Comparison of ENCODE assay signal across 18 mouse cellular contexts in the genomic region with DNA sequence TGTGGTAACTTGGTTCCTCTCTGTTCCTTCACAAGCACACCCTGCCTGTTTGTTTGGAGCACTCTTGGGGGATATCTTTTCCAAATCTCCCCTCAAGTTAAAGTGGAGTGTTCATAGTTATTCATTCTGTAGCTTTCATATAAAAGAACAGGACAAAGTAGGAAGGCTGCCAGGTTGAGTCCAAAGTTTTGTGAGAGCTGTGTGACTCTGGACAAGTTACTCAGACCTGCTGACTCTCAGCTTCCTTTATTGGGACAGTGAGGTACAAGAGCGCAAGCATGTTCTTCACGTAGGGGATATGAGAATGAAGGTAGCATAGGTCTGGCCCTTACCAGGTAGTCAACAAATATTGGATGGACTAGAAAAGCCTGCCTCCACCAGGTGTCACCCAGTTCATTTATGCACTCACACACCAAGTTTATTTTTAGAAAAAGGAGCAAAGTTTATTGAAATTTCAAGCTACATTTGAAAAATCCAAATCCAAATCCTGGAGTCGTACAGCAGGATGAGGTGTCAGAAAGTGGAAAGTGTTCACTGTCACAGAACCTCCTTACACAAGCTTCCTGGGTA.
DNase-seq lines count a peak whose midpoint lies in the region; ATAC-seq and TF ChIP-seq lines count a peak whose summit lies in the region.
"Had no signal": no experiment of that assay in that cellular context is flagged by ENCODE, and none has a peak within 500 bp of the region (broad histone marks: within the 10 kb centered on the region; RNA-seq: fewer than 3 reads in every experiment).

No protein-coding gene starts in this region.

- no peaks in the 10 kb centered on the region for H3K36me3 ChIP-seq in heart, embryonic 16.5 days (ENCODE audit: control insufficient read depth, insufficient read depth)
- H3K36me3 ChIP-seq in lung, embryonic 16.5 days (ENCODE audit: control insufficient read depth, insufficient read depth, low read length) = no peaks in the 10 kb centered on the region; the same call in 1 of the 2 replicates
- H3K36me3 ChIP-seq in small intestine, adult 2 months (ENCODE audit: control insufficient read depth, insufficient read depth, low read length) = peaks cover 11% of the 10 kb centered on the region
- H3K36me3 ChIP-seq in hindbrain, embryonic 13.5 days = no peaks in the 10 kb centered on the region

- no peaks in the 10 kb centered on the region for H3K9me3 ChIP-seq in heart, embryonic 16.5 days (replicated peaks; ENCODE audit: control insufficient read depth, low read length)
- H3K9me3 ChIP-seq in lung, embryonic 16.5 days (ENCODE audit: control insufficient read depth, low read length) = no peaks in the 10 kb centered on the region
- H3K9me3 ChIP-seq in hindbrain, embryonic 13.5 days = no peaks in the 10 kb centered on the region
- H3K9me3 ChIP-seq: embryonic facial prominence, embryonic 10.5 days; limb, embryonic 15.5 days had no signal

- TF ChIP-seq CTCF in small intestine, adult 2 months (IDR thresholded peaks at IDR 0.05; ENCODE audit: extremely low read depth, insufficient read length, insufficient replicate concordance, low read depth, low read length) = no peak

- H3K27ac ChIP-seq in heart, embryonic 16.5 days (ENCODE audit: low read length) = peak overlapping the region; percentile 59
- H3K27ac ChIP-seq in lung, embryonic 16.5 days (ENCODE audit: low read length) = peak overlapping the region; percentile 26; the same call in 1 of the 2 replicates
- H3K27ac ChIP-seq in brown adipose tissue, adult 24 weeks (replicated peaks; ENCODE audit: low read depth, low read length) = peak overlapping the region; percentile 18; the same call in 1 of the 2 replicates
- H3K27ac ChIP-seq in small intestine, adult 2 months (ENCODE audit: insufficient read depth, low read depth, low read length) = peak overlapping the region; percentile 86
- no peak overlapping the region for H3K27ac ChIP-seq in hindbrain, embryonic 13.5 days
- H3K27ac ChIP-seq: embryonic facial prominence, embryonic 10.5 days; hindbrain, postnatal 0 days; limb, embryonic 15.5 days had no signal

- WGBS in heart, embryonic 16.5 days = 61% methylated on average over 3 of the region's 3 CpGs
- 67% methylated on average over 3 of the region's 3 CpGs for WGBS in lung, embryonic 16.5 days
- 29% methylated on average over 3 of the region's 3 CpGs for WGBS in small intestine, adult 2 months
- WGBS in hindbrain, embryonic 13.5 days = 85% methylated on average over 3 of the region's 3 CpGs

- intact Hi-C loops in heart, postnatal 14 days (cut with DNase I) = no loop called here

- DNase-seq in heart, postnatal 14 days = no peak
- no peak for DNase-seq in lung, postnatal 25 days (ENCODE audit: low spot score)
- DNase-seq: cerebellum, adult 11 months; cerebellum, postnatal 36 days; gastrocnemius, postnatal 10 days; lung, postnatal 36 days; midbrain, embryonic 14.5 days; thymus, adult 18-20 months had no signal

- no peaks in the 10 kb centered on the region for H3K27me3 ChIP-seq in heart, embryonic 16.5 days (ENCODE audit: control insufficient read depth, insufficient read depth, low read length)
- H3K27me3 ChIP-seq in lung, embryonic 16.5 days (ENCODE audit: control insufficient read depth, insufficient read depth, low read depth, low read length) = no peaks in the 10 kb centered on the region
- no peaks in the 10 kb centered on the region for H3K27me3 ChIP-seq in small intestine, adult 2 months (ENCODE audit: control insufficient read depth, insufficient read depth, low read length)
- peaks cover 75% of the 10 kb centered on the region for H3K27me3 ChIP-seq in hindbrain, embryonic 13.5 days

- ATAC-seq in heart, embryonic 16.5 days (replicated peaks; ENCODE audit: extremely low read depth, insufficient read depth, low FRiP score) = no peak
- ATAC-seq in lung, embryonic 16.5 days (ENCODE audit: low read depth) = no peak
- no peak for ATAC-seq in hindbrain, embryonic 13.5 days (ENCODE audit: low FRiP score)
- ATAC-seq: activated CD4-positive, CD25-positive, alpha-beta regulatory T cell, adult 4 months; forebrain, embryonic 16.5 days; hindbrain, postnatal 0 days had no signal

- H3K4me3 ChIP-seq in heart, embryonic 16.5 days (ENCODE audit: low read length) = no peak overlapping the region
- H3K4me3 ChIP-seq in lung, embryonic 16.5 days (ENCODE audit: low read length) = no peak overlapping the region
- H3K4me3 ChIP-seq in brown adipose tissue, adult 24 weeks (ENCODE audit: insufficient read depth, low read depth, low read length) = no peak overlapping the region
- H3K4me3 ChIP-seq in small intestine, adult 2 months (ENCODE audit: low read depth, low read length) = no peak overlapping the region
- no peak overlapping the region for H3K4me3 ChIP-seq in hindbrain, embryonic 13.5 days
- H3K4me3 ChIP-seq: embryonic facial prominence, embryonic 10.5 days; limb, embryonic 15.5 days had no signal

- H3K4me1 ChIP-seq in heart, embryonic 16.5 days (ENCODE audit: control insufficient read depth, insufficient read depth, low read length) = peaks cover 24% of the 10 kb centered on the region
- peaks cover 13% of the 10 kb centered on the region for H3K4me1 ChIP-seq in lung, embryonic 16.5 days (replicated peaks; ENCODE audit: control insufficient read depth, insufficient read depth, low read length)
- peaks cover 10% of the 10 kb centered on the region for H3K4me1 ChIP-seq in brown adipose tissue, adult 24 weeks (ENCODE audit: control insufficient read depth, insufficient read depth, insufficient read length, low read length)
- peaks cover 17% of the 10 kb centered on the region; the same call in 1 of the 2 replicates for H3K4me1 ChIP-seq in small intestine, adult 2 months (ENCODE audit: control insufficient read depth, insufficient read depth, insufficient read length, low read length)
- peaks cover 17% of the 10 kb centered on the region for H3K4me1 ChIP-seq in hindbrain, embryonic 13.5 days (replicated peaks)

- H3K4me2 ChIP-seq in heart, embryonic 16.5 days (ENCODE audit: low read depth, low read length) = no peak overlapping the region
- H3K4me2 ChIP-seq in lung, embryonic 16.5 days (ENCODE audit: low read depth, low read length) = no peak overlapping the region
- no peak overlapping the region for H3K4me2 ChIP-seq in hindbrain, embryonic 13.5 days
- H3K4me2 ChIP-seq: limb, embryonic 15.5 days had no signal

- no peak for TF ChIP-seq POLR2A in small intestine, adult 2 months (IDR thresholded peaks at IDR 0.05; ENCODE audit: low read depth, low read length)

- no peak overlapping the region for H3K9ac ChIP-seq in heart, embryonic 16.5 days (ENCODE audit: low read length)
- no peak overlapping the region for H3K9ac ChIP-seq in lung, embryonic 16.5 days (ENCODE audit: low read length)
- no peak overlapping the region for H3K9ac ChIP-seq in hindbrain, embryonic 13.5 days
- H3K9ac ChIP-seq: limb, embryonic 15.5 days had no signal
